Mouse (Mus musculus) testis, adult 2 months (tissue): ENCODE data around the gene Map3k14. TPM values are rescaled to one million over a fixed set of nuclear protein-coding genes. Genes with fewer than 3 reads are reported as not detected.

Source experiments
- H3K27ac ChIP-seq: fragments of 200-500 bp; 2 replicates; pipeline ENCODE4 v1.5.1; 2012; ENCODE audit warnings: low read depth, low read length; ENCODE audit not compliant: control insufficient read depth, insufficient read depth
- H3K27me3 ChIP-seq: fragments of 200-500 bp; 2 replicates; pipeline ENCODE4 v1.6.1; 2012; ENCODE audit warnings: mild to moderate bottlenecking, low read length, moderate library complexity; ENCODE audit not compliant: control insufficient read depth, insufficient read depth
- H3K36me3 ChIP-seq: fragments of 200-500 bp; 2 replicates; pipeline ENCODE4 v1.6.1; 2012; ENCODE audit warnings: mild to moderate bottlenecking, low read length; ENCODE audit not compliant: control insufficient read depth, insufficient read depth
- H3K4me1 ChIP-seq: fragments of 200-500 bp; 2 replicates; pipeline ENCODE4 v1.6.1; 2012; ENCODE audit warnings: low read length; ENCODE audit not compliant: control insufficient read depth, insufficient read depth
- H3K4me3 ChIP-seq: fragments of 200-500 bp; 2 replicates; pipeline ENCODE4 v1.5.1; 2012; ENCODE audit warnings: low read depth, mild to moderate bottlenecking, low read length, moderate library complexity, mixed read lengths; ENCODE audit not compliant: control insufficient read depth
- CTCF ChIP-seq: fragments of 200-500 bp; IDR thresholded peaks from 2 replicates; pipeline ENCODE4 v1.5.1; 2012; ENCODE audit warnings: low read depth, mild to moderate bottlenecking, inconsistent platforms, low read length, moderate library complexity; ENCODE audit not compliant: control insufficient read depth, insufficient read depth, insufficient replicate concordance
- POLR2A ChIP-seq: fragments of 200-500 bp; IDR thresholded peaks from 2 replicates; pipeline ENCODE4 v1.6.1; 2012; ENCODE audit warnings: low read depth, mild to moderate bottlenecking, inconsistent platforms, low read length, moderate library complexity; ENCODE audit not compliant: control insufficient read depth
- polyA plus RNA-seq: library from polyadenylated mRNA; depleted of rRNA; stranded (reverse); fragments of >200 nt; gene quantifications from 2 replicates; pipeline ENCODE4 v1.2.3, GENCODE M21; 2012

Map3k14 gene
- polyA plus RNA-seq, 1 experiment: 2.4 TPM

- Histone ChIP-seq H3K4me1 (peaks cover 11% of the 10 kb centered on the region), H3K4me3 (no peak overlapping the region), H3K36me3 (no peaks in the 10 kb centered on the region), H3K27ac (no peak overlapping the region), H3K27me3 (no peaks in the 10 kb centered on the region)
- TF ChIP-seq POLR2A: no peak
- TF ChIP-seq CTCF: no peak
Measured at GRCm38 (mm10) chr11:103201664-103202063, 65.6 kb downstream of the Map3k14 start.

- Histone ChIP-seq H3K36me3 (no peaks in the 10 kb centered on the region), H3K27me3 (no peaks in the 10 kb centered on the region), H3K4me1 (peaks cover 11% of the 10 kb centered on the region), H3K27ac (no peak overlapping the region), H3K4me3 (peak overlapping the region; percentile 26; the same call in 1 of the 2 replicates)
- TF ChIP-seq POLR2A (no peak), CTCF (no peak)
Measured at GRCm38 (mm10) chr11:103198911-103199803, 68.1 kb downstream of the Map3k14 start.

- H3K27ac ChIP-seq: no peak overlapping the region
- H3K4me3 ChIP-seq: no peak overlapping the region
- TF ChIP-seq CTCF (no peak), POLR2A (no peak)
- H3K36me3 ChIP-seq: no peaks in the 10 kb centered on the region
- peaks cover 11% of the 10 kb centered on the region for H3K4me1 ChIP-seq
- no peaks in the 10 kb centered on the region for H3K27me3 ChIP-seq
Measured at GRCm38 (mm10) chr11:103198339-103198738, 68.9 kb downstream of the Map3k14 start.

- H3K27ac ChIP-seq: no peak overlapping the region
- no peaks in the 10 kb centered on the region for H3K27me3 ChIP-seq
- no peaks in the 10 kb centered on the region for H3K36me3 ChIP-seq
- peaks cover 15% of the 10 kb centered on the region for H3K4me1 ChIP-seq
- no peak overlapping the region for H3K4me3 ChIP-seq
- TF ChIP-seq POLR2A (no peak), CTCF (no peak)
Measured at GRCm38 (mm10) chr11:103197340-103197739, 69.9 kb downstream of the Map3k14 start.

- Histone ChIP-seq H3K36me3 (no peaks in the 10 kb centered on the region), H3K27me3 (no peaks in the 10 kb centered on the region), H3K4me1 (peaks cover 19% of the 10 kb centered on the region), H3K4me3 (no peak overlapping the region), H3K27ac (no peak overlapping the region)
- TF ChIP-seq CTCF (0 out of 2 replicates have a peak, but pooled peaks have one; percentile 3), POLR2A (no peak)
Measured at GRCm38 (mm10) chr11:103195656-103196055, 71.6 kb downstream of the Map3k14 start.

GRCm38 (mm10) chr11:103195236-103195635 is 72.0 kb downstream of the Map3k14 start:
- no peak for TF ChIP-seq CTCF
- H3K27me3 ChIP-seq: no peaks in the 10 kb centered on the region
- H3K4me1 ChIP-seq: peaks cover 19% of the 10 kb centered on the region
- H3K36me3 ChIP-seq: no peaks in the 10 kb centered on the region
- no peak overlapping the region for H3K27ac ChIP-seq
- no peak overlapping the region for H3K4me3 ChIP-seq

GRCm38 (mm10) chr11:103193825-103194168 is 73.5 kb downstream of the Map3k14 start:
- H3K27me3 ChIP-seq: no peaks in the 10 kb centered on the region
- H3K4me1 ChIP-seq: peaks cover 13% of the 10 kb centered on the region
- TF ChIP-seq CTCF (no peak), POLR2A (no peak)
- H3K4me3 ChIP-seq: peak overlapping the region; percentile 43
- H3K27ac ChIP-seq: no peak overlapping the region
- H3K36me3 ChIP-seq: no peaks in the 10 kb centered on the region
